Comparison of ENCODE assay signal across 8 mouse cellular contexts in the genomic region with DNA sequence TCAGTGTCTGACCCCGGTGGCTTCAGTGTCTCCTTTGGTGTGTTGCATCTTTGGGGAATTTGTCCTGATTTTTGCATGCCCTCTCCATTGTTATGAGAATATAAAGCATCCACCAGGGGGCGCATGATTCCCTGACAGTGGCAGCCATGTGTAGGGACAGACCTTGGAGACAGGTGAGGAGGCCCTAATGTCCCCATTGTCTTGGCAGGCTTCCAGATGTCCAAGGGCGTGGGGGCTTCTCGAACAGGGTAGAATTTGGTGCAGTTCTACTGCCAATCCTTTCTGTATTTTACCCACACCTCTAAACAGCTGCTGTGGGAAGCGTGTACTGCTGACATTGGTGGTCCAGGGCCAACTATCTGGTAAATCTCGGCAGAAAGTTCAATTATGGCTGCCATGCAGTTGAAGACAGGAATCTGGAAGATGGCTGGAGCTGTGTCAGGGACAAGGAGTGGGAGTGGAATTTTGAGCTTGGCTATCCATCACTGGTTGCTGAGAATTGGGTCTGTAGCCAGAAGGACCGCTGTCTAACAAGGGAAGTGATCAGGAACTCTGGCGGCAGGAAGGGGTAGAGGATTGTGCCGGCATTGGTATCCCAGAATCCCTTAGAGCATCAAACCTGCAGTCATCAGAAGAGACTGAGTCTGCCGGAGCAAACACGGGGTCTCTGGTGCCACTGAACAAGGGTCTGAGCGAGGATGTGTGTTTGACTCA. TPM values are rescaled to one million over a fixed set of nuclear protein-coding genes. Genes with fewer than 3 reads are reported as not detected.
A peak's percentile ranks its signal among the peaks of the same experiment; 100 is the strongest.
DNase-seq lines count a peak whose midpoint lies in the region; ATAC-seq lines count a peak whose summit lies in the region.

No protein-coding gene starts in this region.

- H3K27ac ChIP-seq in hindbrain, embryonic 10.5 days = no peak overlapping the region
- H3K27ac ChIP-seq in hindbrain, embryonic 13.5 days = no peak overlapping the region

- H3K36me3 ChIP-seq in hindbrain, embryonic 10.5 days = no peaks in the 10 kb centered on the region
- no peaks in the 10 kb centered on the region for H3K36me3 ChIP-seq in hindbrain, embryonic 13.5 days

- peaks cover 15% of the 10 kb centered on the region for H3K4me1 ChIP-seq in hindbrain, embryonic 10.5 days (replicated peaks)
- H3K4me1 ChIP-seq in hindbrain, embryonic 13.5 days (replicated peaks) = peaks cover 12% of the 10 kb centered on the region

- 71% methylated on average over 12 of the region's 12 CpGs for WGBS in hindbrain, embryonic 10.5 days
- WGBS in hindbrain, embryonic 13.5 days = 72% methylated on average over 12 of the region's 12 CpGs

- no peak overlapping the region for H3K4me2 ChIP-seq in hindbrain, embryonic 13.5 days

- no peak overlapping the region for H3K4me3 ChIP-seq in hindbrain, embryonic 10.5 days
- H3K4me3 ChIP-seq in hindbrain, embryonic 13.5 days = no peak overlapping the region

- intact Hi-C loops in heart, postnatal 14 days (cut with DNase I) = loop anchor here (1.0 kb wide), 1 partner anchor 220 kb away; no protein-coding TSS in a partner anchor

- H3K27me3 ChIP-seq in hindbrain, embryonic 10.5 days (ENCODE audit: insufficient read depth, poor library complexity, severe bottlenecking) = peaks cover 47% of the 10 kb centered on the region
- peaks cover 45% of the 10 kb centered on the region for H3K27me3 ChIP-seq in hindbrain, embryonic 13.5 days

- no peaks in the 10 kb centered on the region for H3K9me3 ChIP-seq in hindbrain, embryonic 10.5 days
- H3K9me3 ChIP-seq in hindbrain, embryonic 13.5 days = no peaks in the 10 kb centered on the region

- ATAC-seq in hindbrain, embryonic 13.5 days (ENCODE audit: low FRiP score) = no peak
- ATAC-seq in megakaryocyte-erythroid progenitor cell, adult 5-6 weeks (replicated peaks; ENCODE audit: low FRiP score, low TSS enrichment, poor library complexity, severe bottlenecking) = peak; percentile 63

- peak; percentile 59 for DNase-seq in hindbrain, embryonic 10.5 days (ENCODE audit: low spot score)
- DNase-seq in adrenal gland, adult 18-20 months (ENCODE audit: low spot score in 2 of 2) = peak; percentile 54 to 59
- DNase-seq in embryo, embryonic 11.5 days (ENCODE audit: low read depth, low spot score) = peak; percentile 54
- peak; percentile 47 to 73 for DNase-seq in heart, postnatal 14 days
- peak; percentile 21 to 22 for DNase-seq in layer of hippocampus, postnatal 36 days
- DNase-seq in testis, postnatal 14 days (ENCODE audit: low spot score) = peak; percentile 24

- H3K9ac ChIP-seq in hindbrain, embryonic 13.5 days = no peak overlapping the region

RNA-seq across cellular contexts. Expression of a gene that starts 29.8 kb away (rescaled TPM):
- polyA plus RNA-seq in hindbrain, embryonic 10.5 days (2016; fragmentation: Nextera tagmentation; extraction: Ambion mirVana) = not detected in 2 replicates
- polyA plus RNA-seq in hindbrain, embryonic 13.5 days (2015; fragmentation: Nextera tagmentation; extraction: Ambion mirVana) = not detected in 2 replicates
- not detected for total RNA-seq in adrenal gland, adult 18-20 months (2021)
- total RNA-seq in heart, postnatal 14 days (2021) = not detected
- 1 to 10 TPM; 1.5 TPM for total RNA-seq in layer of hippocampus, postnatal 36 days (2021)
- total RNA-seq in megakaryocyte-erythroid progenitor cell, adult 5-6 weeks (2014; fragmentation: Nextera tagmentation) = not detected in 2 replicates
- total RNA-seq in megakaryocyte-erythroid progenitor cell, adult 5-6 weeks (2017) = not detected in 2 replicates

RNA-seq across cellular contexts. Expression of a gene that starts 46.3 kb away (rescaled TPM):
- polyA plus RNA-seq in hindbrain, embryonic 10.5 days (2016; fragmentation: Nextera tagmentation; extraction: Ambion mirVana) = 0.25 and 0.27 TPM in 2 replicates
- polyA plus RNA-seq in hindbrain, embryonic 13.5 days (2015; fragmentation: Nextera tagmentation; extraction: Ambion mirVana) = 0.08 TPM in 1 of 2 replicates, not detected in the other
- total RNA-seq in adrenal gland, adult 18-20 months (2021) = not detected
- total RNA-seq in heart, postnatal 14 days (2021) = under 1 TPM in 1 of 2 experiments, not detected in 1; 0.05 TPM
- total RNA-seq in layer of hippocampus, postnatal 36 days (2021) = under 1 TPM; 0.07 to 0.33 TPM
- not detected in 2 replicates for total RNA-seq in megakaryocyte-erythroid progenitor cell, adult 5-6 weeks (2014; fragmentation: Nextera tagmentation)
- total RNA-seq in megakaryocyte-erythroid progenitor cell, adult 5-6 weeks (2017) = not detected in 2 replicates
